Mouse (Mus musculus) lung, postnatal 25 days (tissue): ENCODE measurements around the gene Lmod2.

Experiments
- DNase-seq: peaks from one replicate; pipeline ENCODE4 v3.0.0; 2022; ENCODE audit warnings: low spot score

The Lmod2 gene

DNA sequence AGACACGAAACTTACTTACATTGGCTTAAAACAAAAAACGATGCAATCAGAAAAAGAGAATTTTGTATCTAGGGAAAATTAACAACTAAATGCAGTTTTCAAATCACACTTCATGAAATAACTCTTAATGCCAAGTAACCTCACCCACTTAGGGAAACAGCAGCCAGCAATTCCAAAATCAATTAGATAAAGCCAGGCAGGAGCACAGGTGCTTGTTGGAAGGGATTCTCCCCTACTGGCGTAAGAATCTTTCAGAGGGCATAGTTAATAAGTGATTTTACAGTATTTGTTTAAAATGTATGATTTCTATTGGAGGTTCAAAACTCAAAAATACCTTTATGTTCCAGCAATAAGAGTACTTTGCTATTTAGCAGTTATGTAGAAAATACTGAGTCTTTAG is 45.4 kb downstream of the Lmod2 start:
- DNase-seq: no peak

DNA sequence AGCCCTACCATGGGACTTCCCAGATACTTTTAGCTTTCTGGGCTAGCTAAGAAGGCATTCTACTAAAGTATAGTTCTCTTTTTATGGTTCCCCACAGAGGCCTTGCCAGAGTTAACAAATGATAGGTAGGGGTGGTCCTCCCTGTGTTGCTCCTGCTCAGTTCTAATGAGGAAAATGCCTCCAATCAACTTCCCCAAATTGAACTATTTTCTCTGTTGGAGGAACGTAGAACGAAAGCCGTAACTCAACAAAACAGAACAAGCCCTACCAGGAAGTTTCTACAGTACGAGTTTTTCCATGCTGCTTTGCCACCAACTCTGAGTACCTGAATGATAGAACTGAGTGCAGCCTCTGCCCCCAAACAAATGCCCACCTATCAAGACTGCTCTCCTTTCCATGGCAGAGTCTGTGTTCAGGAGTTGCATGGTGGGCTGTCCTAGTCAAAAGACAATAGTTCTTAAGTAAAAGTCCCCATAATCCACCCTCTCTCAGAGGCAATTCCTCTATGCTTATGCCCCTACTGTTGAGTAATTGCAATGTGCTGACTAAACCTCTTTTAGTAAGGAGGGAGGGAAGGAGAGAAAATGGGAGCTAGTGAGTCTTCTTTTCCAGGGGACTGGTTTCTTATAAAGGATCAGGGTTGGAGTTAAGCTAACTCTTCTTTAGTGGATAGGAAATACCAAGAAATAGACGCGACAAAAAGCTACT is 47.9 kb downstream of the Lmod2 start:
- no peak for DNase-seq

DNA sequence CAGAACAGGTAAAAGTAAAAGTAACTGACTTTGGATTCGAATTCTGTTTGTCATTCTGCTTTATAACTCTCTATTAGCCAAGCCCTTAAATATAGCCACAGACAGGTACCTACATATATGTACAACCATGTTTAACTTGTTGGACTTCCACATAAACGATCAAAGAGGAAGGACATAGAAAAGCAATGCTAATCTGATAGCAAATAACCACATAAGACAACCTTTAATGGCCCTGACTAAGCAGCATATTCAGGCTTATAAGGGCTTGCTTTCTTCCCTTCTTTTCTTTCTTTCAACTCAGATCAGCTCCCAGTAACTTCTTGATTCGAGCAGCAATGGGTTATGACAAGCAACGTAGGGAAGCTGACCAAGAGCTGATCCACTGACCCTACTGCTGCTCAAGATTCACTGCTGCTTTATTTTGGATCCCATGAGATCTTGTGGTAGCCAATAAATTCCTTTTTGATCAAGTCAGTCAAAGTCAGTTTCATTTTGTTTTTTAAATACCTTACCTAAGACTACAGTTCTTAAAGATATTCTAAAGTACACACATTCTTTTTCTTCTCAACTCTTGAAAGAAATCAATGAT is 49.6 kb downstream of the Lmod2 start:
- no peak for DNase-seq

DNA sequence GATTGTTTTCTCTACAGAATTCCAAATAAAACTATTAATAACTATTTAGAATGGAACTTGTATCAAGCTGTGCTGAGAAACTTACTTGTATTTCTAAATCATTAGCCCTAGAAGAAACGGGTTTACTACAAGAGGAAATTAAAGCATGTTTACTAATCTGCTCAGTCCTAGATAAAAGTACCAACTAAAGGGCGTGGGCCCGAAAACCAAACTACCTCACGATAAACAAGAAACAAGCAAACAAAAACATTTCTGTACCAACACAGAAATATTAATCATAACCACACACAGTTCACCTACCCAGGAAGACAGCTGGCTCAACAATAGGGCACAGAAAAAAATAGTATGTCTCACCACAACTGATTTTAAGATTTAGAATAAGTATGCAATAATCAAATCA is 50.8 kb downstream of the Lmod2 start:
- no peak for DNase-seq

DNA sequence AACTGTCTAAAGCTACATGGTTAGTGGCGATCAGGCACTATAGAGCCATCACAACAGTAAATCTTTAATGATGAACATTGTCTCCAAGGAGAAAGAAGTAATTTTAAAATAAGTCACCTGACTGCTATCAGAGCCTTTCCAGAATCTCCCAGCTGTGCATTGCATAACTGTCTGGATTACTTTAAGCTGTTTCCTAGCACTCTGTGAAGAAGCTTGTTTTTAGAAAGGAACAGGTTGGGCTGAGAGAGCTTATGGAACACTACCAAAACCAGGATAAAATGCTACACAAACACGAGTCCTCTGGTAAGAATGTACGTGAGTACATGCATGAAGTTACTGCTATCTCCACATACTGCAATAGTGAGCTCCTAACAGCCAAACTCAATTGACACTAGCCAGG is 53.2 kb downstream of the Lmod2 start:
- DNase-seq: no peak

DNA sequence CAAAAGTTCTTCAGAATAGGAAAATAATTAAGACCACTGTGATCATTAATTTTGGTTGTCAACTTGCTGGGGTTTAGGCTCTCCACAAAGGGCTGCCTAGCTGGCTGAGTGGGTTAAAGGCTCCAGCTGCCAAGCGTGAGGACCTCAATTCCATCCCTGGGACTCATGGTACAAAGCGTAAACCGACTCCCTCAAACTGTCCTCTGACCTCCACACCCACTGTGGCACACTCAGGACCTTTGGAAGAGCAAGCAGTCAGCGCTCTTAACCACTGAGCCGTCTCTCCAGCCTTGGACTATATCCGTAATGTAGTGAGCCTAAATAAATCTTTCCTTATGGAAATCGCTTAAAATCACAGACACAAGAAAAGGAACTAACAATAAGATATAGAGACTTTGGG is 54.0 kb downstream of the Lmod2 start:
- no peak for DNase-seq
